Mouse (Mus musculus) megakaryocyte, embryonic 14.5 days (primary cell): ENCODE measurements around the gene Rasa3.

Experiments used
- FLI1 ChIP-seq: IDR thresholded peaks from 2 replicates; pipeline ENCODE4 v1.6.1; 2012; ENCODE audit warnings: low read length, inconsistent platforms, mixed read lengths
- GATA1 ChIP-seq: IDR thresholded peaks from 3 replicates; pipeline ENCODE4 v1.6.1; 2012; ENCODE audit warnings: mixed read lengths, low read length, inconsistent platforms, borderline replicate concordance

DNA sequence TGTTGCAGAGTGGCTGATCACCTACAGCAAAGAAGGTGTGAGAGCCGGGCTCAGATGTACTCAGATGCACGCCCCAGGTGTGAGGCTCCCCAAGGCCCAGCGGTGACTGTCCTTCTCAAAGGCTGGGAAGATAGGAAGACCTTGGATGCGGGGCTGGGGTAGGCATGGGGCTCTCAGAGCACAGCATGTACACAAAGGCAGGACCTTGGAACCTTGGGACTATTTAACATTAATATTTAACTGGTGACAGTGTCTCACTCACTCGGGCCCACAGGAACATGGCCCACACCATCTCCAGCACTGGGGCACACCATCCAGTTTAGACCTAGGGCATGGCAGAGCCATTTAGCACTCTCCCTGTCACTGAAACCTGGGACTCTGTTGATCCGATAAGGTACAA is 99.5 kb downstream of the Rasa3 start:
- TF ChIP-seq GATA1 (no peak), FLI1 (no peak)
